Mouse (Mus musculus) CH12.LX (cell line): ENCODE results near the gene Sptbn4.

ENCODE experiments used
- CTCF ChIP-seq, 2 experiments: IDR thresholded peaks in 1 of 2; conservative IDR thresholded peaks in 1 of 2; 2 replicates each; pipeline ENCODE4 v1.5.1; 2011 to 2012; ENCODE audit warnings: low read depth in 2 of 2, low read length in 2 of 2, improper control_type of control experiment in 1 of 2, inconsistent platforms in 1 of 2, mild to moderate bottlenecking in 1 of 2, moderate library complexity in 1 of 2
- E2F4 ChIP-seq: IDR thresholded peaks from 2 replicates; pipeline ENCODE4 v1.6.1; 2011; ENCODE audit warnings: low read depth, low read length, improper control_type of control experiment; ENCODE audit not compliant: insufficient replicate concordance
- EP300 ChIP-seq: IDR thresholded peaks from 2 replicates; pipeline ENCODE4 v1.6.1; 2011; ENCODE audit warnings: low read length, improper control_type of control experiment
- MAZ ChIP-seq: IDR thresholded peaks from 2 replicates; pipeline ENCODE4 v1.6.1; 2012; ENCODE audit warnings: low read depth, mild to moderate bottlenecking, inconsistent platforms, low read length, improper control_type of control experiment, moderate library complexity
- UBTF ChIP-seq: IDR thresholded peaks from 2 replicates; pipeline ENCODE4 v1.6.1; 2012; ENCODE audit warnings: low read depth, mild to moderate bottlenecking, inconsistent platforms, low read length, improper control_type of control experiment, moderate library complexity
- ZMIZ1 ChIP-seq: IDR thresholded peaks from 2 replicates; pipeline ENCODE4 v1.6.1; 2012; ENCODE audit warnings: low read depth, mild to moderate bottlenecking, inconsistent platforms, low read length, improper control_type of control experiment

GRCm38 (mm10) chr7:27406481-27406880 lies 41.0 kb downstream of the Sptbn4 start:
- TF ChIP-seq ZMIZ1 (no peak), UBTF (no peak), E2F4 (no peak), CTCF (conservative IDR thresholded peaks at IDR 0.05 in 1 of 2, IDR thresholded peaks at IDR 0.05 in 1 of 2; ENCODE audit: low read depth in 2 of 2, low read length in 2 of 2) (peak in 1 of 2 experiments; percentile 34; a peak in 2 of 4 replicates), EP300 (no peak), MAZ (no peak)
